Mouse (Mus musculus) thymus, adult 2 months (tissue): ENCODE measurements around the gene Adnp.

ENCODE experiments used
- CTCF ChIP-seq: fragments of 200-500 bp; IDR thresholded peaks from 2 replicates; pipeline ENCODE4 v1.5.1; 2012; ENCODE audit warnings: mild to moderate bottlenecking, control low read depth, low read length, moderate library complexity, borderline replicate concordance; ENCODE audit not compliant: control insufficient read depth, poor library complexity, insufficient read depth; ENCODE audit errors: extremely low read depth
- POLR2A ChIP-seq: fragments of 200-500 bp; IDR thresholded peaks from 2 replicates; pipeline ENCODE4 v1.6.1; 2012; ENCODE audit warnings: mild to moderate bottlenecking, low read length, control low read depth, moderate library complexity; ENCODE audit not compliant: control insufficient read depth, poor library complexity, insufficient read depth; ENCODE audit errors: extremely low read depth

DNA sequence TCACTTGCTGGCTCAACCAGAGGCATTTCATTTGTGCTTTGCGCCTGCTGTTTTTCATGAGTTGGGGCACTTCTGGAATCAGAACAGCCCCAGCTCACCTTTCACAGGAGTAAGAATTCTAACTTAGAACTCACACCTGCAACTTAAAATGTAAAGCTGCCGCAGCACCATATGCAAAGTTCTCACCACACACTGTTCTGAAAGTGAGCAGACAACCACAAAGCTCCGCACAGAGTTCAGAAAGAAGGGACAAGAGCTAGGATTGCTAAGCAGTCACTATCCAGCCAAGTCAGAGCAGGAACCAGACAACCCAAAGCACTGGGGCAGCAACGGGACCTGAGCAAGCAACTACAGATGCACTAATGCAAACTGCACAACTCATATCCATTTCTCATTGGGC is 7.4 kb downstream of the Adnp start:
- TF ChIP-seq CTCF (no peak), POLR2A (no peak)
